Mouse (Mus musculus) layer of hippocampus, adult 8-10 months (tissue): ENCODE measurements around the gene Slco4c1. TPM values are rescaled to one million over a fixed set of nuclear protein-coding genes. Genes with fewer than 3 reads are reported as not detected.

Source experiments
- DNase-seq, 2 experiments: peaks; one replicate each; pipeline ENCODE4 v3.0.0; 2022; ENCODE audit warnings: low spot score in 2 of 2
- total RNA-seq, 4 experiments: library from RNA; stranded (reverse); gene quantifications; 2 replicates each; pipeline ENCODE4 v1.2.4; 2022

The Slco4c1 gene
- total RNA-seq, 4 experiments from 2014 or later = 1.7 to 2.7 (median 2.2) TPM

GRCm38 (mm10) chr1:96770283-96770682 is 101.7 kb downstream of the Slco4c1 start:
- no peak for DNase-seq

- DNase-seq = peak; percentile 28 to 33
These were observed 103.7 kb downstream of the Slco4c1 start for GRCm38 (mm10) chr1:96768264-96768663.

- no peak for DNase-seq
These were observed 105.4 kb downstream of the Slco4c1 start for GRCm38 (mm10) chr1:96766535-96766934.
